Mouse (Mus musculus): ENCODE measurements around the gene Defa22. TPM values are rescaled to one million over a fixed set of nuclear protein-coding genes. Genes with fewer than 3 reads are reported as not detected.

Gene Defa22
- not detected for polyA plus RNA-seq (2015; fragmentation: Illumina TruSeq; extraction: RNeasy Lipid Tissue Mini Kit (QIAGEN cat#74804); ENCODE audit: insufficient read depth, low replicate concordance)

DNA sequence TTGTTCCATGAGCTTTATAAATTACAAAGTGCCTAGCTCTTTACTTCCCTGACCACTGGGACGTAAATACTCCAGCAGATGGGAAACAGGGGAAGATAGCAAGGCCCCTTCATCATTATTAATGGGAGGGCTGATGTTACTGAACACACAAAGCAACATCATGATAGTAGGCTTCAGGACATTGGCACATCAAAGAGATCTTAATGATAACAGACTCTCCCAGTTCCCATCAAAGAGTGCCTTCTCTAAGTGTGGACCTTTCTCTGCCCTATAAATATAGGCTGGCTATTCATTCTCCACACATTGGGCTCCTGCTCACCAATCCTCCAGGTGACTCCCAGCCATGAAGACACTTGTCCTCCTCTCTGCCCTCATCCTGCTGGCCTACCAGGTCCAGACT, at the start of gene Defa22:
Gene Defa22, plus strand, starts transcription at position 301 of the 400 bp plus-strand sequence.

GRCm38 (mm10) chr8:21134342-21134741, 27.7 kb upstream of the Defa22 start, which contains the start of gene Defa30:
Defa30 (plus strand) TSS chr8:21134642.

GRCm38 (mm10) chr8:21191314-21191713, 29.2 kb downstream of the Defa22 start, which contains the start of gene Defa31:
Defa31 (plus strand) TSS chr8:21191614.

GRCm38 (mm10) chr8:21201261-21201660, 39.2 kb downstream of the Defa22 start, which contains the start of gene Gm15293:
Gm15293 (plus strand) TSS chr8:21201561.

Other genes starting within 250 kb of the Defa22 start
- gene Gm6040, start 240.2 kb upstream of the Defa22 start, polyA plus RNA-seq (2015; fragmentation: Illumina TruSeq; extraction: RNeasy Lipid Tissue Mini Kit (QIAGEN cat#74804); ENCODE audit: insufficient read depth, low replicate concordance) = not detected
- not detected for gene AY761185, start 217.6 kb upstream of the Defa22 start, polyA plus RNA-seq (2015; fragmentation: Illumina TruSeq; extraction: RNeasy Lipid Tissue Mini Kit (QIAGEN cat#74804); ENCODE audit: insufficient read depth, low replicate concordance)
- not detected for gene Defa21, start 136.7 kb upstream of the Defa22 start, polyA plus RNA-seq (2015; fragmentation: Illumina TruSeq; extraction: RNeasy Lipid Tissue Mini Kit (QIAGEN cat#74804); ENCODE audit: insufficient read depth, low replicate concordance)
- gene Defa23, start 107.2 kb upstream of the Defa22 start, polyA plus RNA-seq (2015; fragmentation: Illumina TruSeq; extraction: RNeasy Lipid Tissue Mini Kit (QIAGEN cat#74804); ENCODE audit: insufficient read depth, low replicate concordance) = not detected
- gene Defa35, start 97.2 kb upstream of the Defa22 start, polyA plus RNA-seq (2015; fragmentation: Illumina TruSeq; extraction: RNeasy Lipid Tissue Mini Kit (QIAGEN cat#74804); ENCODE audit: insufficient read depth, low replicate concordance) = not detected
- not detected for gene Defa25, start 77.8 kb upstream of the Defa22 start, polyA plus RNA-seq (2015; fragmentation: Illumina TruSeq; extraction: RNeasy Lipid Tissue Mini Kit (QIAGEN cat#74804); ENCODE audit: insufficient read depth, low replicate concordance)
- gene Gm14851, start 66.2 kb upstream of the Defa22 start, polyA plus RNA-seq (2015; fragmentation: Illumina TruSeq; extraction: RNeasy Lipid Tissue Mini Kit (QIAGEN cat#74804); ENCODE audit: insufficient read depth, low replicate concordance) = not detected
- gene Defa30, start 27.6 kb upstream of the Defa22 start, polyA plus RNA-seq (2015; fragmentation: Illumina TruSeq; extraction: RNeasy Lipid Tissue Mini Kit (QIAGEN cat#74804); ENCODE audit: insufficient read depth, low replicate concordance) = not detected
- not detected for gene Defa31, start 29.3 kb downstream of the Defa22 start, polyA plus RNA-seq (2015; fragmentation: Illumina TruSeq; extraction: RNeasy Lipid Tissue Mini Kit (QIAGEN cat#74804); ENCODE audit: insufficient read depth, low replicate concordance)
- gene Gm15293, start 39.3 kb downstream of the Defa22 start, polyA plus RNA-seq (2015; fragmentation: Illumina TruSeq; extraction: RNeasy Lipid Tissue Mini Kit (QIAGEN cat#74804); ENCODE audit: insufficient read depth, low replicate concordance) = not detected
- gene Gm15292, start 87.5 kb downstream of the Defa22 start, polyA plus RNA-seq (2015; fragmentation: Illumina TruSeq; extraction: RNeasy Lipid Tissue Mini Kit (QIAGEN cat#74804); ENCODE audit: insufficient read depth, low replicate concordance) = not detected
- gene Defa27, start 153.3 kb downstream of the Defa22 start, polyA plus RNA-seq (2015; fragmentation: Illumina TruSeq; extraction: RNeasy Lipid Tissue Mini Kit (QIAGEN cat#74804); ENCODE audit: insufficient read depth, low replicate concordance) = not detected
- gene Defa29, start 164.7 kb downstream of the Defa22 start, polyA plus RNA-seq (2015; fragmentation: Illumina TruSeq; extraction: RNeasy Lipid Tissue Mini Kit (QIAGEN cat#74804); ENCODE audit: insufficient read depth, low replicate concordance) = not detected
- gene Defa2, start 216.2 kb downstream of the Defa22 start, polyA plus RNA-seq (2015; fragmentation: Illumina TruSeq; extraction: RNeasy Lipid Tissue Mini Kit (QIAGEN cat#74804); ENCODE audit: insufficient read depth, low replicate concordance) = not detected
- gene Defa33, start 229.5 kb downstream of the Defa22 start, polyA plus RNA-seq (2015; fragmentation: Illumina TruSeq; extraction: RNeasy Lipid Tissue Mini Kit (QIAGEN cat#74804); ENCODE audit: insufficient read depth, low replicate concordance) = not detected

All from spleen, adult 10 weeks (tissue).